Mouse (Mus musculus) heart, postnatal 14 days (tissue): ENCODE results near the gene Rhd. TPM values are rescaled to one million over a fixed set of nuclear protein-coding genes. Genes with fewer than 3 reads are reported as not detected.
"Not testable (repeated sequence)": the region's sequence is repeated elsewhere in the genome, so short reads cannot be mapped to it uniquely, and the experiment has no call there.

ENCODE experiments used
- DNase-seq, 2 experiments: peaks; one replicate each; pipeline ENCODE4 v3.0.0; 2021 to 2022
- intact Hi-C: fragments of 180-260 bp; cut with DNase I; formaldehyde crosslinking; loops from one replicate; pipeline ENCODE4 v1.15.1; 2025
- total RNA-seq, 2 experiments: library from RNA; stranded (reverse); gene quantifications; 2 replicates each; pipeline ENCODE4 v1.2.3; 2021

Gene Rhd
- total RNA-seq, 2 experiments from 2014 or later = 2.5 TPM

- intact Hi-C loops = no loop called here
- DNase-seq = peak in 1 of 2 experiments; percentile 12
Measured at GRCm38 (mm10) chr4:134884364-134884763, 20.0 kb downstream of the Rhd start.

GRCm38 (mm10) chr4:134892096-134892495 is 27.8 kb downstream of the Rhd start:
- DNase-seq = peak; percentile 51 to 68
- intact Hi-C loops = no loop called here

GRCm38 (mm10) chr4:134897256-134897655 is 32.9 kb downstream of the Rhd start:
- intact Hi-C loops = no loop called here
- no peak for DNase-seq

- intact Hi-C loops = no loop called here
Measured at GRCm38 (mm10) chr4:134901126-134901525, 36.8 kb downstream of the Rhd start.

GRCm38 (mm10) chr4:134903046-134903445 is 38.7 kb downstream of the Rhd start:
- DNase-seq = no peak
- intact Hi-C loops = no loop called here

More at GRCm38 (mm10) chr4:134901126-134901525, 36.8 kb downstream of the Rhd start:
- no peak for DNase-seq

- intact Hi-C loops, DNase-seq: not testable (repeated sequence)
Measured at GRCm38 (mm10) chr4:134911406-134911805, 47.1 kb downstream of the Rhd start.

GRCm38 (mm10) chr4:134913413-134913812 is 49.1 kb downstream of the Rhd start:
- peak; percentile 75 to 80 for DNase-seq
- intact Hi-C loops = no loop called here

- DNase-seq = no peak
- intact Hi-C loops = no loop called here
Measured at GRCm38 (mm10) chr4:134914122-134914863, 50.0 kb downstream of the Rhd start.

GRCm38 (mm10) chr4:134914864-134915209 is 50.5 kb downstream of the Rhd start, which contains the start of gene Tmem50a:
TSS of gene Tmem50a (minus strand) at chr4:134915024.
- intact Hi-C loops = no loop called here
- peak; percentile 95 to 96 for DNase-seq

GRCm38 (mm10) chr4:134915223-134916050 is 51.1 kb downstream of the Rhd start:
- intact Hi-C loops = no loop called here
- no peak for DNase-seq

- intact Hi-C loops = no loop called here
- DNase-seq = no peak
Measured at GRCm38 (mm10) chr4:134917194-134917593, 52.9 kb downstream of the Rhd start.

- intact Hi-C loops = no loop called here
- peak; percentile 66 to 75 for DNase-seq
Measured at GRCm38 (mm10) chr4:134918381-134918780, 54.0 kb downstream of the Rhd start.

- intact Hi-C loops = no loop called here
- DNase-seq = no peak
Measured at GRCm38 (mm10) chr4:134919733-134920540, 55.6 kb downstream of the Rhd start.

GRCm38 (mm10) chr4:134920631-134921030 is 56.3 kb downstream of the Rhd start:
- intact Hi-C loops = no loop called here
- no peak for DNase-seq

- intact Hi-C loops = no loop called here
- no peak for DNase-seq
Measured at GRCm38 (mm10) chr4:134921703-134922102, 57.4 kb downstream of the Rhd start.

- DNase-seq = peak; percentile 24 to 37
- intact Hi-C loops = no loop called here
Measured at GRCm38 (mm10) chr4:134922111-134922924, 58.0 kb downstream of the Rhd start.

GRCm38 (mm10) chr4:134922925-134923244 is 58.5 kb downstream of the Rhd start:
- intact Hi-C loops = no loop called here
- DNase-seq = peak; percentile 76 to 78

GRCm38 (mm10) chr4:134923258-134924018 is 59.1 kb downstream of the Rhd start, which contains the start of gene Rsrp1:
TSS of gene Rsrp1 (plus strand) at chr4:134923592.
- DNase-seq = peak; percentile 97 to 98
- intact Hi-C loops = no loop called here
